Mouse (Mus musculus): Measurements from ENCODE around the gene Naip1. TPM values are rescaled to one million over a fixed set of nuclear protein-coding genes. Genes with fewer than 3 reads are reported as not detected.
"Not testable (repeated sequence)": the region's sequence is repeated elsewhere in the genome, so short reads cannot be mapped to it uniquely, and the experiment has no call there.

Naip1 gene
- polyA plus RNA-seq, 1 experiment from 2014 or later, result not detected

GRCm38 (mm10) chr13:100391021-100391420, 61.6 kb downstream of the Naip1 start:
- H3K9me3 ChIP-seq (ENCODE audit: low read depth, low read length); H3K27me3 ChIP-seq (ENCODE audit: insufficient read depth, low read length); H3K4me3 ChIP-seq (ENCODE audit: low read depth, low read length); H3K27ac ChIP-seq (ENCODE audit: low read depth); H3K4me2 ChIP-seq; H3K4me1 ChIP-seq (ENCODE audit: insufficient read depth); ATAC-seq (ENCODE audit: insufficient read depth); H3K9ac ChIP-seq; H3K36me3 ChIP-seq (ENCODE audit: insufficient read depth): not testable (repeated sequence)
- WGBS, result 26% methylated on average over 5 of the region's 5 CpGs
- peak; percentile 64 for TF ChIP-seq CTCF (IDR thresholded peaks at IDR 0.05; ENCODE audit: low read depth)
- peak; percentile 63 for DNase-seq

- TF ChIP-seq CTCF (IDR thresholded peaks at IDR 0.05; ENCODE audit: low read depth), result no peak
- H3K27ac ChIP-seq (ENCODE audit: low read depth), result no peak overlapping the region
- no peak overlapping the region for H3K9ac ChIP-seq
Observed at GRCm38 (mm10) chr13:100370536-100370935, 82.1 kb downstream of the Naip1 start.

More at GRCm38 (mm10) chr13:100370536-100370935, 82.1 kb downstream of the Naip1 start:
- no peak overlapping the region for H3K4me2 ChIP-seq
- no peaks in the 10 kb centered on the region for H3K27me3 ChIP-seq (ENCODE audit: insufficient read depth, low read length)
- no peaks in the 10 kb centered on the region for H3K9me3 ChIP-seq (ENCODE audit: low read depth, low read length)
- DNase-seq (no peak), ATAC-seq (ENCODE audit: insufficient read depth) (no peak)
- WGBS, result 94% methylated on average over 1 of the region's 1 CpGs
- H3K4me3 ChIP-seq (ENCODE audit: low read depth, low read length), result no peak overlapping the region
- no peaks in the 10 kb centered on the region for H3K36me3 ChIP-seq (ENCODE audit: insufficient read depth)
- no peaks in the 10 kb centered on the region for H3K4me1 ChIP-seq (ENCODE audit: insufficient read depth)

Other genes starting within 250 kb of the Naip1 start
- gene Naip5, start 206.5 kb downstream of the Naip1 start, polyA plus RNA-seq (2014; fragmentation: Nextera tagmentation; extraction: Ambion mirVana), result 0.28 TPM in 2 replicates
- 0.11 and 0.18 TPM in 2 replicates for gene Naip6, start 135.2 kb downstream of the Naip1 start, polyA plus RNA-seq (2014; fragmentation: Nextera tagmentation; extraction: Ambion mirVana)
- gene Gtf2h2, start 39.7 kb upstream of the Naip1 start, polyA plus RNA-seq (2014; fragmentation: Nextera tagmentation; extraction: Ambion mirVana), result 75.0 and 77.3 TPM in 2 replicates
- 28.9 and 30.0 TPM in 2 replicates for gene Ocln, start 99.8 kb upstream of the Naip1 start, polyA plus RNA-seq (2014; fragmentation: Nextera tagmentation; extraction: Ambion mirVana)
- 11.8 and 12.7 TPM in 2 replicates for gene Marveld2, start 164.1 kb upstream of the Naip1 start, polyA plus RNA-seq (2014; fragmentation: Nextera tagmentation; extraction: Ambion mirVana)
- 300 TPM in 2 replicates for gene Ak6, start 198.1 kb upstream of the Naip1 start, polyA plus RNA-seq (2014; fragmentation: Nextera tagmentation; extraction: Ambion mirVana)
- 22.8 and 23.9 TPM in 2 replicates for gene Rad17, start 198.2 kb upstream of the Naip1 start, polyA plus RNA-seq (2014; fragmentation: Nextera tagmentation; extraction: Ambion mirVana)
- 11.0 and 16.4 TPM in 2 replicates for gene Taf9, start 198.7 kb upstream of the Naip1 start, polyA plus RNA-seq (2014; fragmentation: Nextera tagmentation; extraction: Ambion mirVana)
- 9.1 and 11.1 TPM in 2 replicates for gene Ccdc125, start 216.8 kb upstream of the Naip1 start, polyA plus RNA-seq (2014; fragmentation: Nextera tagmentation; extraction: Ambion mirVana)